Mouse (Mus musculus) liver, embryonic 14.5 days (tissue): ENCODE results near the gene Cd47. TPM values are rescaled to one million over a fixed set of nuclear protein-coding genes. Genes with fewer than 3 reads are reported as not detected.
"Not testable (repeated sequence)": the region's sequence is repeated elsewhere in the genome, so short reads cannot be mapped to it uniquely, and the experiment has no call there.

Experiments
- ATAC-seq: fragments of 200-750 bp; cut with Nextera tagmentation; 2 replicates; pipeline ENCODE4 v1.8.0; 2017; ENCODE audit warnings: moderate number of reproducible peaks, mild to moderate bottlenecking, moderate library complexity; ENCODE audit not compliant: insufficient read depth
- DNase-seq, 3 experiments: peaks; one replicate each; pipeline ENCODE4 v3.0.0-alpha.2; 2012 to 2013; ENCODE audit warnings: low read depth in 3 of 3, low spot score in 3 of 3
- H3K27ac ChIP-seq: fragments of 300-500 bp; sonication (generic); 2 replicates; pipeline ENCODE4 v1.5.1; 2014; ENCODE audit warnings: moderate library complexity, mild to moderate bottlenecking, control low read depth, inconsistent platforms
- H3K27me3 ChIP-seq: fragments of 300-500 bp; sonication (generic); 2 replicates; pipeline ENCODE4 v1.6.1; 2014; ENCODE audit warnings: mild to moderate bottlenecking, low read length, moderate library complexity; ENCODE audit not compliant: control insufficient read depth, insufficient read depth
- H3K36me3 ChIP-seq: fragments of 300-500 bp; sonication (generic); replicated peaks from 2 replicates; pipeline ENCODE4 v1.6.1; 2014; ENCODE audit warnings: low read depth; ENCODE audit not compliant: control insufficient read depth, insufficient read depth
- H3K4me1 ChIP-seq, 2 experiments: fragments of 200-500 bp in 1 of 2; fragments of 300-500 bp in 1 of 2; sonication (generic) in 1 of 2; replicated peaks; 2 replicates each; pipeline ENCODE4 v1.6.1; 2012 to 2014; ENCODE audit warnings: antibody characterized with exemption in 1 of 2, inconsistent platforms in 1 of 2, low read length in 1 of 2; ENCODE audit not compliant: control insufficient read depth in 2 of 2, insufficient read depth in 2 of 2
- H3K4me2 ChIP-seq: fragments of 300-500 bp; sonication (generic); 2 replicates; pipeline ENCODE4 v1.6.1; 2014; ENCODE audit warnings: low read depth, mild to moderate bottlenecking, control low read depth, moderate library complexity
- H3K4me3 ChIP-seq, 2 experiments: fragments of 200-500 bp in 1 of 2; fragments of 300-500 bp in 1 of 2; sonication (generic) in 1 of 2; 2 replicates each; pipeline ENCODE4 v1.5.1; 2012 to 2014; ENCODE audit warnings: low read depth in 2 of 2, low read length in 2 of 2, mild to moderate bottlenecking in 2 of 2, control low read depth in 1 of 2, inconsistent platforms in 1 of 2, moderate library complexity in 1 of 2; ENCODE audit not compliant: insufficient read depth in 1 of 2
- H3K9ac ChIP-seq: fragments of 300-500 bp; sonication (generic); replicated peaks from 2 replicates; pipeline ENCODE4 v1.6.1; 2014; ENCODE audit warnings: mild to moderate bottlenecking, control low read depth, moderate library complexity
- H3K9me3 ChIP-seq: fragments of 300-500 bp; sonication (generic); 2 replicates; pipeline ENCODE4 v1.6.1; 2016; ENCODE audit warnings: low read length, mixed read lengths; ENCODE audit not compliant: control insufficient read depth
- CTCF ChIP-seq: IDR thresholded peaks from 2 replicates; pipeline ENCODE4 v1.5.1; 2016; ENCODE audit warnings: antibody characterized with exemption, low read depth, control low read depth
- EP300 ChIP-seq: IDR thresholded peaks from 2 replicates; pipeline ENCODE4 v1.6.1; 2016; ENCODE audit warnings: antibody characterized with exemption, low read depth
- WGBS: fragments of 180-500 bp; shearing (Covaris S2); extraction: QIAGEN DNeasy Blood & Tissue Kit; methylation state at CpG from one replicate; pipeline ENCODE4 v1.1.7; 2014; ENCODE audit not compliant: insufficient replicate concordance; 5-methylcytosine and 5-hydroxymethylcytosine counted together
- polyA plus RNA-seq, 2 experiments: library from polyadenylated mRNA; depleted of rRNA in 1 of 2; stranded (reverse) in 1 of 2; unstranded in 1 of 2; fragments of >200 nt; fragmentation: Nextera tagmentation in 1 of 2; extraction: Ambion mirVana in 1 of 2; gene quantifications; 2 replicates each; pipeline versions ENCODE4 v1.2.1 to v1.2.3; 2012 to 2014

Gene Cd47
- polyA plus RNA-seq, 2 experiments: 82.5 to 331 TPM

DNA sequence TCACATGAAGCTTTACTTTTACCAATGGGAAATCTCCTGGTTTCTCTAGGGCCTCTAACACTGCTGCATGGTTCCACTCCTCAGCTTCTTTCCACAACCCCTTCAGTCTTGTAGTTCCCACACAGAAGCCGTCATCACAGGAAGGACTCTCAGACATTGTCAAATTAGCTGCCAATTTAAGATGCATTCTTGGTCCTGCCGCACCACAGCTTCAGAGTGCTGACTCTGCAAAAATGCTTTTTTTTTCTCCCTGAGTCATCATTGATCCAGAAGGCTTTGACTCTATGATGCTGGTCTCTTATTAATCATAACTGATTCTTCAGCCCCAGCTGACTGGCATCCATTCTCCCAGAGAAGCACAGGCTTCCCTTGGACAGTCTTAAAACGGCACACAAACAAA lies 19.2 kb downstream of the Cd47 start:
- no peak for TF ChIP-seq CTCF
- TF ChIP-seq EP300: no peak
- Histone ChIP-seq H3K4me3 (no peak overlapping the region), H3K27me3 (no peaks in the 10 kb centered on the region), H3K9ac (no peak overlapping the region), H3K27ac (peak overlapping the region; percentile 38), H3K36me3 (no peaks in the 10 kb centered on the region), H3K4me2 (no peak overlapping the region), H3K4me1 (peaks cover 25 to 26% of the 10 kb centered on the region in 2 experiments), H3K9me3 (no peaks in the 10 kb centered on the region)
- no peak for DNase-seq
- 66% methylated on average over 3 of the region's 3 CpGs for WGBS
- ATAC-seq: no peak

DNA sequence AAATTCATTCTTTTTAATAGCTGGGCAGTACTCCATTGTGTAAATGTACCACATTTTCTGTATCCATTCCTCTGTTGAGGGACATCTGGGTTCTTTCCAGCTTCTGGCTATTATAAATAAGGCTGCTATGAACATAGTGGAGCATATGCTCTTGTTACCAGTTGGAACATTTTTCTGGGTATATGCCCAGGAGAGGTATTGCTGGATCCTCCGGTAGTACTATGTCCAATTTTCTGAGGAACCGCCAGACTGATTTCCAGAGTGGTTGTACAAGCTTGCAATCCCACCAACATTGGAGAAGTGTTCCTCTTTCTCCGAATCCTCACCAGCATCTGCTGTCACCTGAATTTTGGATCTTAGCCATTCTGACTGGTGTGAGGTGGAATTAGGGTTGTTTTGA lies 30.6 kb downstream of the Cd47 start:
- WGBS: 82% methylated on average over 3 of the region's 3 CpGs
- H3K4me2 ChIP-seq, H3K27me3 ChIP-seq, DNase-seq, H3K27ac ChIP-seq, ATAC-seq, H3K9ac ChIP-seq, H3K36me3 ChIP-seq, H3K9me3 ChIP-seq, H3K4me3 ChIP-seq: not testable (repeated sequence)
- H3K4me1 ChIP-seq: peaks cover 8 to 11% of the 10 kb centered on the region in 2 experiments

DNA sequence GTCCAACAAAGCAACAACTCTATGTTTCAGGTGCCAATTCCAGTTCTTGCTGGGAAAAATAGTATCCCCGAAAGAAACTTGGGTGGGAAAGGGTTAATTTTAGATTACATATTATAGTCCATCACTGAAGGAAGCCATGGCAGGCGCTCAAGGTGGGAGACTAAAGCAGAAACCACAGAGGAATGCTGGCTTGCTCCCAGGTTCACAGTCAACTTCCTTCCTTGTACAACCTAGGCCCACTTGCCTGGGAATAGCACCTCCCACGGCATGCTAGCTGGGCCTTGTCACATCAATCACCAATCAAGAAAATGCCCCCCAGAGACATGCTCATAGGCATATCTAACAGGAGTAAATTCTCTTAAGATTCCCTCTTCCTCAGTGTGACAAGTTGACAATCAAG lies 32.0 kb downstream of the Cd47 start:
- Histone ChIP-seq H3K9me3 (no peaks in the 10 kb centered on the region), H3K4me1 (peaks cover 12 to 14% of the 10 kb centered on the region in 2 experiments), H3K4me2 (no peak overlapping the region), H3K36me3 (no peaks in the 10 kb centered on the region), H3K27me3 (no peaks in the 10 kb centered on the region), H3K4me3 (no peak overlapping the region), H3K27ac (no peak overlapping the region), H3K9ac (no peak overlapping the region)
- no peak for TF ChIP-seq EP300
- TF ChIP-seq CTCF: no peak
- WGBS: 60% methylated on average over 3 of the region's 3 CpGs
- ATAC-seq (no peak), DNase-seq (no peak)

DNA sequence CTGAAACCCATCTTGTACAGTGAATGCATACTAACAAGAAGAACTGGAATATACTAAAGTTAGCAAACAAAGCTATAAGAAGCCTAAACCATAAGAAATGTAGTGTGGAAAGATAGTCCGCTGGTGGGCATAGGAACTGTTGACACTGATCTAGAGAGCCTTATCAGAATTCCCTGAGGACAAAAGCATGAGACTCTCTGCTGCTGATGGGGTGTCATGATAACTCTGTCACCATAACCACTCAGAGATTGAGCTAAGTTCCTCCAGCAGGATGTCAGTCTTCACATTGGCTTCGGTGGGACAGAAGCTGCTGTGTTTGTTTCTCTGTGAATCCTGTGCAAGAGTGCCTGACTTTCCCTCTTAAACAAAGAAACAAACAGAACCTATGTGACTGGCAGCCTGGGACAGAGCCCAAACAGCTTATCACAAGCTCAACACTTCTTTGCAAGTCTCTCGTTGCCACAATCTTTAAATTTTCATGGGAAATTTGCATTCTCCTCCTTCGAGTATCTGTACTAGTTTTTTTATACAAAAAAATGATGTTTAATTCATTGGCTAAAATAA lies 33.9 kb downstream of the Cd47 start:
- Histone ChIP-seq H3K4me1 (peaks cover 29 to 31% of the 10 kb centered on the region in 2 experiments), H3K9ac (peak overlapping the region; percentile 45), H3K9me3 (no peaks in the 10 kb centered on the region), H3K4me2 (no peak overlapping the region), H3K36me3 (no peaks in the 10 kb centered on the region), H3K27me3 (no peaks in the 10 kb centered on the region), H3K4me3 (no peak overlapping the region), H3K27ac (peak overlapping the region; percentile 61)
- ATAC-seq (no peak), DNase-seq (no peak)
- 8% methylated on average over 4 of the region's 4 CpGs for whole genome bisulfite sequencing
- no peak for TF ChIP-seq CTCF
- TF ChIP-seq EP300: no peak

DNA sequence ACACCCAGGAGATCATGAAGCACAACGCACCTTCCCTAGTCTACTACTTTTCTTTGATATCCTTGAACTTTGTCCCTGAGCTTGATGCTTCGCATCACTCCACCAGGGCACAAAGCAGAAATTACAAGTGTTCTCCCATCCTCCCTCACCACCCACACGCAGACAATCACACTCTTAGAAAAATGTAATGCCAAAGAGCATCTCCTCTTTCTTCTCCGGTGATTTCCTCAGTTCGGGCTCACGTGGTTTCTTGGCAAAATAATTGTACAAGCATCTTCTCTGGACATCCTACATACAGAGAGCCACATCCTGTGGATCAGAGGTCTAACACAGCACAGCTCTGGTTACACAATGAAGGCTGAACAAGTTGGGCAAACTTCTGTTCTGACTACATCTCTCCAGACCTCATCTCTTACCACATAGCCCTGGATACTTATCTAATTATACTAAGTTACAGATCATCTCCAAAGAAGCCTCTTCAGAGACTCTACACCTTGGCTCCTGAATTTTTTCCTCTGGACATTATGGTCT lies 36.4 kb downstream of the Cd47 start:
- H3K9me3 ChIP-seq: no peaks in the 10 kb centered on the region
- ATAC-seq: no peak
- no peaks in the 10 kb centered on the region for H3K27me3 ChIP-seq
- peak overlapping the region; percentile 16; the same call in 1 of the 2 replicates for H3K27ac ChIP-seq
- DNase-seq: no peak
- no peak overlapping the region for H3K9ac ChIP-seq
- TF ChIP-seq CTCF: no peak
- TF ChIP-seq EP300: no peak
- H3K4me2 ChIP-seq: no peak overlapping the region
- H3K4me3 ChIP-seq: no peak overlapping the region
- H3K36me3 ChIP-seq: no peaks in the 10 kb centered on the region
- H3K4me1 ChIP-seq: peaks cover 46 to 50% of the 10 kb centered on the region in 2 experiments
- WGBS: 80% methylated on average over 6 of the region's 6 CpGs
